Mouse (Mus musculus): ENCODE results near the gene Yipf3.

GRCm38 (mm10) chr17:46298220-46298913 is 50.5 kb downstream of the Yipf3 start:
- TF ChIP-seq EP300 (IDR thresholded peaks at IDR 0.05; ENCODE audit: low read depth) (no peak), CTCF (IDR thresholded peaks at IDR 0.05; ENCODE audit: low read depth) (peak; percentile 83)
